Comparison of ENCODE assay signal across 13 mouse cellular contexts in the genomic region with DNA sequence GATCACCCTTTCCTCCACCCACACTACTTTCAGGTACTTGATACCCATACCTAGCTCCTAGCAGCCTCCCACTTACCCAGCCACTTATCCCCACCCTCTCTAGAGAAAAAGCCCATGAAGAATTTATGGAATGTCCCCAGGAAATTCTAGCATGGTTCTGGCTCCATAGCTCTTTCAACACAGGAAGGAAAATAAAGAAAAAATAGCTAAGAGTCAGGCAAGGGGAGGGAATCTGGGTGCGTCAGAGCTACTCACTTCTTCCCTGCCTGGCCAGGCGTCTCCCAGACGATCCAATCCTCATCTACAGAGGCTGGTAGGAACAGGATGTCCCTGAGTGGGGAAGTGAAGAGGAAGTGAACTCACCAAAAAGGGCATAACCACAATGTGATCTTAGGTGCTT. TPM values are rescaled to one million over a fixed set of nuclear protein-coding genes. Genes with fewer than 3 reads are reported as not detected.
DNase-seq lines count a peak whose midpoint lies in the region; ATAC-seq and TF ChIP-seq lines count a peak whose summit lies in the region.
"Had no signal": no experiment of that assay in that cellular context is flagged by ENCODE, and none has a peak within 500 bp of the region (broad histone marks: within the 10 kb centered on the region; RNA-seq: fewer than 3 reads in every experiment).

No protein-coding gene starts in this region.

- H3K36me3 ChIP-seq in kidney, postnatal 0 days (ENCODE audit: insufficient read depth, low read length) = no peaks in the 10 kb centered on the region
- H3K36me3 ChIP-seq: G1E had no signal

- 37% methylated on average over 3 of the region's 3 CpGs for WGBS in kidney, postnatal 0 days

- intact Hi-C loops in left cerebral cortex, adult 2 months (cut with DNase I) = no loop called here

- H3K4me3 ChIP-seq in left cerebral cortex, adult 2 months = no peak overlapping the region
- H3K4me3 ChIP-seq in kidney, postnatal 0 days (replicated peaks; ENCODE audit: low read depth, low read length) = no peak overlapping the region
- H3K4me3 ChIP-seq: limb, embryonic 13.5 days; myocyte had no signal

- H3K4me1 ChIP-seq in kidney, postnatal 0 days (replicated peaks; ENCODE audit: insufficient read depth, low read length) = 0 out of 2 replicates have a peak, but pooled peaks cover 8% of the 10 kb centered on the region
- H3K4me1 ChIP-seq: limb, embryonic 13.5 days had no signal

- peak; percentile 54; the same call in 1 of the 2 replicates for ATAC-seq in kidney, postnatal 0 days (replicated peaks; ENCODE audit: low FRiP score, low read depth)
- ATAC-seq: hindbrain, postnatal 0 days had no signal

- no peaks in the 10 kb centered on the region for H3K9me3 ChIP-seq in kidney, postnatal 0 days (replicated peaks; ENCODE audit: low read length)
- H3K9me3 ChIP-seq: limb, embryonic 13.5 days had no signal

- no peaks in the 10 kb centered on the region for H3K27me3 ChIP-seq in kidney, postnatal 0 days (ENCODE audit: insufficient read depth, low read length)
- H3K27me3 ChIP-seq: limb, embryonic 13.5 days had no signal

- DNase-seq in left cerebral cortex, adult 2 months (ENCODE audit: extremely low spot score in 1 of 2, low spot score in 2 of 2) = no peak
- DNase-seq in left cerebral cortex, adult 18-20 months (ENCODE audit: low spot score in 2 of 2) = no peak
- DNase-seq in heart, adult 8-10 months (ENCODE audit: low spot score) = peak; percentile 85
- peak; percentile 68 for DNase-seq in kidney, postnatal 0 days (ENCODE audit: low spot score)
- DNase-seq in skeletal muscle tissue, adult 2 months (ENCODE audit: low read depth, low spot score) = peak; percentile 30
- no peak for DNase-seq in embryo, embryonic 11 days
- no peak for DNase-seq in adipocyte (ENCODE audit: low spot score)
- DNase-seq in right cerebral cortex, postnatal 10 days (ENCODE audit: low spot score in 2 of 2) = no peak
- DNase-seq: right cerebral cortex, postnatal 4 days had no signal

- no peak overlapping the region for H3K9ac ChIP-seq in kidney, postnatal 0 days (ENCODE audit: low read depth, low read length)
- H3K9ac ChIP-seq: limb, embryonic 13.5 days had no signal

- TF ChIP-seq CTCF in left cerebral cortex, adult 2 months (IDR thresholded peaks at IDR 0.05) = no peak
- TF ChIP-seq CTCF in kidney, postnatal 0 days (IDR thresholded peaks at IDR 0.05; ENCODE audit: low read depth) = no peak

- peak overlapping the region; percentile 50 for H3K27ac ChIP-seq in left cerebral cortex, adult 2 months
- H3K27ac ChIP-seq in kidney, postnatal 0 days = peak overlapping the region; percentile 32
- H3K27ac ChIP-seq: hindbrain, postnatal 0 days; limb, embryonic 13.5 days had no signal

- H3K4me2 ChIP-seq in kidney, postnatal 0 days (ENCODE audit: low read length) = no peak overlapping the region
- H3K4me2 ChIP-seq: limb, embryonic 13.5 days had no signal

RNA-seq across cellular contexts. Expression of a gene that starts 34.0 kb away (rescaled TPM):
- 10 to 100 TPM; 95.0 to 97.9 TPM for total RNA-seq in left cerebral cortex, adult 2 months (2021)
- 10 to 100 TPM; 73.3 to 76.6 TPM for total RNA-seq in left cerebral cortex, adult 18-20 months (2021)
- 10 to 100 TPM; 18.8 to 28.3 (median 25.5) TPM for total RNA-seq in heart, adult 8-10 months (2022)
- polyA plus RNA-seq in kidney, postnatal 0 days (2015; fragmentation: Nextera tagmentation; extraction: Ambion mirVana) = 2.6 and 2.8 TPM in 2 replicates
- polyA plus RNA-seq: G1E had no signal

Comparison
In these comparisons a context has a peak if more than half of its experiments do, and no peak if none do; other contexts are left out.
1. DNase-seq: peak in heart, adult 8-10 months (single experiment), kidney, postnatal 0 days (single experiment) and skeletal muscle tissue, adult 2 months (single experiment); none in left cerebral cortex, adult 2 months (0 of 2), left cerebral cortex, adult 18-20 months (0 of 2), embryo, embryonic 11 days (single experiment), adipocyte (single experiment) and right cerebral cortex, postnatal 10 days (0 of 2).